Mouse (Mus musculus): Measurements from ENCODE around the gene Gzmg.
"Not testable (repeated sequence)": the region's sequence is repeated elsewhere in the genome, so short reads cannot be mapped to it uniquely, and the experiment has no call there.

DNA sequence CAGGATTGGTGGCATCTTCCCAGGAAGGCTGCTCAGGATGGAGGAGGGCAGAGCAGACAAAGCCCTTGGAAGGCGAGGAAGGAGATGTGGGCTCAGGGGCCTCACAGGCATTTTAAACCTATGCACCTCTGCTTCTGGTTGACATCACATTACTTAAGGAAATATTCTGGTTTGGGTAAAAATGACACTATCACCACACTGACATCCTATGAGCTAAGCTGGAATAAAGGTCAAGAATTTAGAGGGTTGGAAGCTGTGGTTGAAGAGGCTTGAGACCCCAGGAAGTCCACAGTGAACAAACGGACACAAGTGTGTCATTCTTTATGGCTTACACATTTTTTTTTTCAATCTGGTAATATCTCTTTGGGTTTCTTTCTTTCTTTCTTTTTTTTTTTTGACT is 26.9 kb downstream of the Gzmg start, which contains the start of gene Gzmd:
- TF ChIP-seq E2F4 (IDR thresholded peaks at IDR 0.05; ENCODE audit: borderline replicate concordance, low read depth, low read length); NELFE (IDR thresholded peaks at IDR 0.05; ENCODE audit: low read depth, low read length); MXI1 (IDR thresholded peaks at IDR 0.05; ENCODE audit: low read depth, low read length); EP300 (IDR thresholded peaks at IDR 0.05; ENCODE audit: low read depth in 1 of 2, low read length in 2 of 2); GATA1 (IDR thresholded peaks at IDR 0.05; ENCODE audit: low read depth, low read length); POLR2AphosphoS2 (IDR thresholded peaks at IDR 0.05; ENCODE audit: low read length); MYB (IDR thresholded peaks at IDR 0.05; ENCODE audit: low read depth, low read length); CTCF (IDR thresholded peaks at IDR 0.05 in 2 of 3, conservative IDR thresholded peaks at IDR 0.05 in 1 of 3; ENCODE audit: control insufficient read depth in 1 of 3, insufficient read depth in 1 of 3, low read depth in 2 of 3, low read length in 3 of 3, poor library complexity in 1 of 3, severe bottlenecking in 1 of 3); ZNF384 (IDR thresholded peaks at IDR 0.05; ENCODE audit: low read depth, low read length); SIN3A (IDR thresholded peaks at IDR 0.05; ENCODE audit: low read length); GABPA (IDR thresholded peaks at IDR 0.05; ENCODE audit: low read depth, low read length); KAT2A (conservative IDR thresholded peaks at IDR 0.05; ENCODE audit: low read depth, low read length): not testable (repeated sequence)

All from MEL (cell line).